Mouse (Mus musculus) heart, embryonic 10.5 days (tissue): ENCODE measurements at regions not wholly inside any gene's neighbourhood (a gene's known extent, or its start where the extent isn't known, plus 50 kb on each side); places are given as distances from the start of the nearest gene placed in this dataset.

ENCODE experiments used
- DNase-seq: peaks from one replicate; pipeline ENCODE4 v3.0.0-alpha.2; 2017; ENCODE audit warnings: low spot score
- H3K27ac ChIP-seq: fragments of 300-500 bp; sonication (generic); 2 replicates; pipeline ENCODE4 v1.5.1; 2016; ENCODE audit warnings: mild to moderate bottlenecking
- H3K27me3 ChIP-seq: fragments of 300-500 bp; sonication (generic); 2 replicates; pipeline ENCODE4 v1.6.1; 2016; ENCODE audit warnings: mild to moderate bottlenecking; ENCODE audit not compliant: poor library complexity, insufficient read depth, severe bottlenecking
- H3K36me3 ChIP-seq: fragments of 300-500 bp; sonication (generic); 2 replicates; pipeline ENCODE4 v1.6.1; 2016; ENCODE audit warnings: mild to moderate bottlenecking, moderate library complexity
- H3K4me1 ChIP-seq: fragments of 300-500 bp; sonication (generic); 2 replicates; pipeline ENCODE4 v1.6.1; 2016; ENCODE audit warnings: mild to moderate bottlenecking
- H3K4me3 ChIP-seq: fragments of 300-500 bp; sonication (generic); 2 replicates; pipeline ENCODE4 v1.5.1; 2016; ENCODE audit warnings: mild to moderate bottlenecking, moderate library complexity
- H3K9me3 ChIP-seq: fragments of 300-500 bp; sonication (generic); 2 replicates; pipeline ENCODE4 v1.6.1; 2016; ENCODE audit warnings: mild to moderate bottlenecking, moderate library complexity
- WGBS: fragments of 180-500 bp; shearing (Covaris S2); methylation state at CpG from one replicate; pipeline ENCODE4 v1.1.7; 2016; 5-methylcytosine and 5-hydroxymethylcytosine counted together

DNA sequence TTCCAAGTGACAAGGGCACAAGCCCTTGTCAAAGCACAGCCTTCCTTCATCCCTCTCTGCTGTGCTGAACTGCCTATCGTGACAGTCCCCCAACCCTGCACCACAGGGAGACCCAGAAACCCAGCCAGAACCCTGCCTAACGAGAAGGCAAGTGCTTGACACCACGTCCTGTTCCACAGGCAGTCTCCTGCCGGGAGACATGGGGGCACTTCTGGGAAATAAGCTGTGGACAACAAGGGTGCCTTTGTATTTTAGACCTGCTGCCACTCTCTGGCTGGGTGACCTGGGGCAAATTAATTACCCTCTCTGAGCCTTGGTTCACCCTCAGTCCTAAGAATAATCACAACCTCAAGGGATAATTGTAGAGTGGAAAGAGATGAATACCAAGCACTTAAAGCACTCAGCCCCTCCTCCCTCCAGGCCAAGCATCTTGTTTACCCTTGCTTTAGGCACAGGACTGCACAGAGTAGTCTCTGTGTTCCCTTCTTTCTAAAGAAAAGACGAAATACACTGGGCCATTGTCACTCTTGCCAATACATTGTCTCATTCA, 177.6 kb downstream of the Tle3 start:
- Histone ChIP-seq H3K4me3 (no peak overlapping the region), H3K36me3 (no peaks in the 10 kb centered on the region), H3K9me3 (no peaks in the 10 kb centered on the region), H3K4me1 (peaks cover 9% of the 10 kb centered on the region; the same call in 1 of the 2 replicates), H3K27ac (no peak overlapping the region), H3K27me3 (peaks cover 8% of the 10 kb centered on the region; the same call in 1 of the 2 replicates)
- no peak for DNase-seq
- 43% methylated on average over 5 of the region's 5 CpGs for WGBS

DNA sequence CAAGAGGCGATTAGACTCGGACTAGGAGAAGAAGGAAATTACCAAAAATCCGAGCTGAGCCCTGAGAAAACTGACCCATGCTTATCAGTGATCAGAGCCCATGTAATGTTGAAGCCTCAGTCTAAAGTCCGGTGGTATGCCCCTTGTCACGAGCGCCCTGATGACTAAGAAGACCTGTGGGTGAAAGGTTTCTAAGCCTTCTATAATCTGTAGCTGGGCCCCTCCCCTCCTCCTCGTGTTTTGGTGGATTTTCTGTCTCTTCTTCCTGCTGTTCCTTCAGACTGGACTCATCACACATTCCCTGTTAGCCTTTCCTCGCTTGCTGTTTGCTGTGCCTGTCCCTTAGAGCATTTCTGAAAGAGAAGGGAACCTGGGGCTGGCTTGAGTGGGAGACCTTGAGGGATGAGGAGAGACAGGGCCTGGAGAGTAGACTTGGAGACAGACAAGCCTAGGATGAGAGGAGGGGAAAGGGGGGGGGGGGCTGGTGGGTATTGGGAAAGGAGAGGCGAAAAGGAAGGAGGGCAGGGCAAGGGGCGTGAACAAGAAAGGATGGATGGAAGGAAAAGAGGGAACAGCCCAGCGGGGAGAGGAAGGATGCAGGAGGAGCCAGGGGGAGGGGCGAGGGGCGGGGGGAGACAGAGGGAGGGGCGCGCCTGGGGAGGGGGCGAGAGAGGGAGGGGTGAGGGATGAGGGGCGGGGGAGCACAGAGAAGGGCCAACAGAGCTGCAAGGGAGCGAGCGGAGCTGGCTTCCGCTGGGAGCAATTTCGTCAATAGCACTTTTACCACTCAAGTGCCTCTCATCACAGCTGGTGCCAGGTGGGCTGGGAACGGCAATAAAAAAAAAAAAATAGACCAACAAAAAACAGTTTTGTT, 165.4 kb downstream of the Tle3 start:
- DNase-seq, result no peak
- Histone ChIP-seq H3K36me3 (no peaks in the 10 kb centered on the region), H3K4me1 (peaks cover 9% of the 10 kb centered on the region), H3K27me3 (peaks cover 21% of the 10 kb centered on the region; the same call in 1 of the 2 replicates), H3K27ac (no peak overlapping the region), H3K4me3 (peak overlapping the region; percentile 27), H3K9me3 (no peaks in the 10 kb centered on the region)
- WGBS, result 11% methylated on average over 16 of the region's 22 CpGs

DNA sequence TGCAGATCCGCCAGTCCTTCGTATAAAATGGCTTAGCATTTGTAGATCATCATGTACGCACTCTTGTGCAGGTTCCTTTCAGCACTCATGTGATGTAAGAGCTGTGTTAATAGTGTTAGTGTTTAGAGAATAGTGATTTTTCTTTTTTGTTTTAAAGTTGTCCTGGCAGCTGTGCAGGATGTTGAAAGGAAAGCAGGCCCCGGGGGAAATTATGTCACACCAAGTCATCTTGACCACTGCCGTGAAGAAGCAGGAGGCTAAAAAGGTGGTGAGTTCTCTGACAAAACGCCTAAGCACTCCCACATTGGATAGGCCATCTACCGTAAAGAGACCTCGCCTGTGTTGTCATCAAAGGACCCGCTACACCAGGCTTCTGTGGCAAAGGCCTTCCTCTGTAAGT, 161.1 kb downstream of the Tle3 start:
- H3K4me1 ChIP-seq, result peaks cover 18% of the 10 kb centered on the region
- H3K4me3 ChIP-seq, result no peak overlapping the region
- H3K36me3 ChIP-seq, result no peaks in the 10 kb centered on the region
- WGBS, result 76% methylated on average over 9 of the region's 9 CpGs
- H3K9me3 ChIP-seq, result no peaks in the 10 kb centered on the region
- H3K27me3 ChIP-seq, result peaks cover 28% of the 10 kb centered on the region; the same call in 1 of the 2 replicates
- H3K27ac ChIP-seq, result no peak overlapping the region
- no peak for DNase-seq

DNA sequence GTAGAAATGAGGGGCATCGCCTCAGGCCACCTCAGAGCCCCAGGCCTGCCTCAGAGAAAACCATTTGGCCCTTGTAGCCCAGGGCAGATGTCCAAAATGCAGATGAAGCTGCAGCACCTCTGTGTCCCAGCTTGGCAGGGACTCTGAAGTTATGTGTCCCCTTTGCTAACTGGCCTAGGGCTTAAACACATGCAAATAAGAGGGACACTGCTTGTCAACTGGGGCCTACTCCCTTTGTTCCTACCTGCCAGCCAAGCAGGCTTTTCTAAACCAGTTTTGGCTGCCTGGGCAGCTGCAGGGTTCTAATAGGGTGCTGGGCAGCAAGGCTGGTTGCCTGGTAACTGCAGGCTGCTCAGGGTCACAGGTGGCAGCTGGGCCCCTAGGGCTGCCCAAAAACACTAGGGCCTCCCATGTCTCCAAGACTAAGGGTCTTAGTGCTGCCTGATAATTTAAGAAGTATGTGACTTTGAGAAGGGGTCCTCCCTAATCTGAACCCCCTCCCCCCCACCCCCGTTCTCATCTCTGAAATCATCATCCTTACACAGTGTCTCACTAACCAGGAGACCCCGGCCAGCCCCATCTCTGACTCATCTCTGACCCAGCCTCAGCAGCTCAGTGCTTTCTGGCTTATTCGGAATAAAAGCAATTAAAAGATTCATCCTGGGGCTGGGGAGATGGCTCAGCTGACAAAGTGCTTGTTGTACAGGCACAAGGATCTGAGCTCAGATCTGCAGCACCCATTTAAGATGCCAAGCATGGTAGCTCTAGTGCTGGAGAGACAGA, 158.3 kb downstream of the Tle3 start:
- Histone ChIP-seq H3K27me3 (peaks cover 20% of the 10 kb centered on the region; the same call in 1 of the 2 replicates), H3K9me3 (no peaks in the 10 kb centered on the region), H3K4me1 (peaks cover 14% of the 10 kb centered on the region), H3K4me3 (no peak overlapping the region), H3K27ac (no peak overlapping the region), H3K36me3 (no peaks in the 10 kb centered on the region)
- 71% methylated on average over 4 of the region's 4 CpGs for WGBS
- DNase-seq, result no peak

DNA sequence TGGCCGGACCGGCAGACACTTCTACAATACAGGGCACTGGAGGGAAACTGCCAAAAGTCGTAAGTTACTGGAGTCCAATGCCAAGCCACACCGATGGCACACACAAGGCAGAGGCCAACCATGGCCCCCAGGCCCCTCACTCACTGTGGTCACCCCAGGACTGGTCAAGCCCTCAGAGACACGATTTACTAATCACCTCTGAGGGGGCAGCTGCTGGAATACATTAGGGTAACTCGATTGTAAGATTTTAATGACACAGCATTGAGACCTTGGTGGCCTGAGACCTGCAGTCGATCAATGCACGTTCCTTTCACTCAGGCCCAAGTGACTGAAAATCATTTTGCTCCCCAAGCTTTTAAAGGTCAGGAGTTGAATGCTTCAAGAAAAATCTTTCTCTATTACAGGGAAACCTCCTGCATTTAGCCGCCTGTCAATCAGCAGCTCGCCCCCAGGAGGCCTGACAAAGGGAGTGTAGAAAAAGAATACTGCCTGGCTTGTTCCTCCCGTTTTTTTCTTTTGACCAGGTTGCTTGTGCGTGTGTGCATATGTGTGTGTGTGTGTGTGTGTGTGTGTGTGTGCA, 156.2 kb downstream of the Tle3 start:
- Histone ChIP-seq H3K27ac (no peak overlapping the region), H3K27me3 (peaks cover 10% of the 10 kb centered on the region; the same call in 1 of the 2 replicates), H3K4me3 (no peak overlapping the region), H3K4me1 (peaks cover 14% of the 10 kb centered on the region), H3K36me3 (no peaks in the 10 kb centered on the region), H3K9me3 (no peaks in the 10 kb centered on the region)
- DNase-seq, result no peak
- WGBS, result 67% methylated on average over 12 of the region's 12 CpGs

DNA sequence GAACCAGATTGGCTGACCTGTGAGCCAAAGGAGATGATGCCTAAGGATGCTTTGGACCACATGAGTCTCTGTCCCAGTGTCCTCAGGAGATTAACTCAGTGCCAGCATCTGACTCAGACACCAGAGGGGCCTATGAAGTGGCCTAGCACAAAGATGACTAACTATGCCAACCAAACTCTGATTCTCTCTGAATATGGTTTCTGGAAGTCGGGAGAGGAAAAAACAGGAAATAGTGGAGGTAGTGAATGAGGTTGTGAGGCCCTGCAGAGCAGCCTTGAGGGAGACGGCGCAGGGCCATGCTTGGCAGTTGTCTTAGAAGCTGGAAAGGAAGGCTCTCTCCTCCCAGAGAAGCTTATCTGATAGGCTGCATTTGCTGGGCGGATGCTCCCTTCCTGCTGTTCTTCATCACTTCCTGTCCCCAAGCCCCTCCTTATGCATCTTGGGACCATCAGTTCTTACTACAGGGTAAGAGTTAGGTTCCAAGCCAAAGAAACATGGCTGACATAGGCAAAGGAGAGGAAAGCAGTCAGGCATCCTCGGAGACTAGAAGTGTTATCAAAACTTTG, 155.4 kb downstream of the Tle3 start:
- H3K4me3 ChIP-seq, result no peak overlapping the region
- no peak overlapping the region for H3K27ac ChIP-seq
- H3K36me3 ChIP-seq, result no peaks in the 10 kb centered on the region
- DNase-seq, result no peak
- no peaks in the 10 kb centered on the region for H3K9me3 ChIP-seq
- H3K4me1 ChIP-seq, result peaks cover 14% of the 10 kb centered on the region
- 50% methylated on average over 5 of the region's 5 CpGs for WGBS
- peaks cover 10% of the 10 kb centered on the region; the same call in 1 of the 2 replicates for H3K27me3 ChIP-seq

DNA sequence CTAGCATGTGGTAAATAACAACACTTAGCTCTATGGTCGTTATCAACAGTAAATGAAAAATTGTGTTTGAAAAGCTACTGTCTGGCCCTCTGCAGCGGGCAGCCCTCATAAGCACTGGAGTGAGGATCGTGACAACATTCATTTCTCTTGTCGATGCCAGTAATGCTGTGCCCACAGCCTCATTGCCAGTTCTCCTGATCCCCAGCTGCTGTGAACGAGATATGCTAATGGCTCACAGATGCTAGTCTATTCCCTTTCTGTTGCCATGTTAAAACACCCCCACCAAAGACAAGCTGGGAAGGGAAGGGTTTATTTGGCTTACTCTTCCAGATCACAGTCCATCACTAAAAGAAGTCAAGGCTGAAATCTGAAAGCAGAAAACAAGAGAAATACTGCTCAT, 148.0 kb downstream of the Tle3 start:
- no peak overlapping the region for H3K4me3 ChIP-seq
- no peak for DNase-seq
- H3K27ac ChIP-seq, result no peak overlapping the region
- 81% methylated on average over 5 of the region's 5 CpGs for WGBS
- no peaks in the 10 kb centered on the region for H3K36me3 ChIP-seq
- H3K9me3 ChIP-seq, result no peaks in the 10 kb centered on the region; the same call in 1 of the 2 replicates
- H3K4me1 ChIP-seq, result 0 out of 2 replicates have a peak, but pooled peaks cover 11% of the 10 kb centered on the region
- H3K27me3 ChIP-seq, result peaks cover 14% of the 10 kb centered on the region; the same call in 1 of the 2 replicates

DNA sequence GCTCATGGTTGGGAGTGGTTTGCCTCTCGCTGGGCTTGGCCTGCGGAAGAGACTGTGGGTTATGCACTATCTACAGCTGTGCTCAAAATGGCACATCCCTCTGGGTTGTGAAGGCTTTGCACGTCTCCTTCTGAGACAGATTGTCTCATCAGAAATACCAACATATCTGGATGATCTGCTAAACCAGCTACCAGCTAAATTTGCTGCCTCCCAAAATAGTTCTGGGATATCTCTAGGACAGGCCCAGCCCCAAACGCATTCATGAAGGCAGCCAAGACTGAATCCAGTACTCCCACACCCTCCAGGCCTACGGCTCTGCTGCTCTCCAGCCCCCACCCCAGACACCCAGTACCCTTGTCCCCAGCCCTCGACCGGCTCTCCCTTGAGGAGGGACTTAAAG, 145.7 kb downstream of the Tle3 start:
- Histone ChIP-seq H3K36me3 (no peaks in the 10 kb centered on the region), H3K27ac (no peak overlapping the region; the same call in 1 of the 2 replicates), H3K9me3 (no peaks in the 10 kb centered on the region; the same call in 1 of the 2 replicates), H3K4me3 (no peak overlapping the region), H3K4me1 (0 out of 2 replicates have a peak, but pooled peaks cover 11% of the 10 kb centered on the region), H3K27me3 (peaks cover 21% of the 10 kb centered on the region)
- WGBS, result 52% methylated on average over 7 of the region's 7 CpGs
- no peak for DNase-seq

DNA sequence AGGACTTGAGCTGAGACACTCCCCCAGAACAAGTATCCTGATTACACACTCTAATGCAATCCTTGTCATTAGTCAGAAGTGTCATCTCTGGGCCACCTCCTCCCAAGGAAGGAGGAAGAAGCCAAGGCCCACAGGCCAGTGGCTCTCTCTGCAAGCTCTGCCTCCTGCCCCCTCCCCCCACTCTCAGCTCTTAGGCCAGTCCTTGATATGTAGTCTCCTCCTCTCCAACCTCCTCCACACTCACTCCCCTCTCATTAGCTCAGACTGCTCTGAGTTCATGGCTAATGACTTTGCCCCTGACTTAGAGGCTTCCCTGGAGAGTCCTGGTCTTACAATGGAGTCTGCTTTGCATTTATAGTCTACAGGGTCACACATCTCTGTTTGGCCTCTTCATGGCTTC, 139.3 kb downstream of the Tle3 start:
- no peaks in the 10 kb centered on the region for H3K36me3 ChIP-seq
- no peak overlapping the region for H3K27ac ChIP-seq
- peaks cover 16% of the 10 kb centered on the region for H3K4me1 ChIP-seq
- no peak for DNase-seq
- H3K4me3 ChIP-seq, result no peak overlapping the region
- H3K27me3 ChIP-seq, result peaks cover 73% of the 10 kb centered on the region
- H3K9me3 ChIP-seq, result no peaks in the 10 kb centered on the region

DNA sequence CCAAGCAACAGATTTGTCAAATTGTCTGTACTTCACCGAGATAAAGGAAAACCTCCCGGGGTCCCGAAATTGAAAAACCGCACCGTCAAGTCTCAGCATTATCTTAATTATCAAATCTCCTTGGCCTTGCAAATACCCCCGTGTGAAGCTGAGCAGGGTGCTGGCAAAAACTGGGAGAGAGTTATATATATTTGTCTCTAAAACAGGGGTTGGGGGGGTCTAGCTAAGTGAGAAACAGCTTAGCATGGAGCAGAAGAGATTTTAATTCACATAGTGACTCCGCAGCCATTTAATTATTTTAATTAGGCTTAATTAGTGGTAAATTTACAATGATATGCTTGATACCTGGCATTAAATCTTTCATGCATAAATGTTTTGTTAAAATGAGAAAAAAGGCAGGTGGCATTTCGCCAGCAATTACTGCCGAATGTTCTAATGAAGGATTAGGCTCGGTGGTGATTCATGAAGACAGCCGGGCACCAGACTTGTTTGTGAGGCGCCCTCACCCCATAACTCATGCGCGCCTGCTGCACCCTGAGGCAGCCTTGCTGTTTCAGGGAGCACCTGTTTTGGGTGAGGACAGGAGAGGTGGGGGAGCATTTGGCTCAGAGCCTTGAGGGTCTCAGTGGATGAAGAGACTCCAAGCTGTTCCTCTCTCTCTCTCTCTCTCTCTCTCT, 138.2 kb downstream of the Tle3 start:
- Histone ChIP-seq H3K36me3 (no peaks in the 10 kb centered on the region), H3K4me1 (peaks cover 16% of the 10 kb centered on the region), H3K9me3 (no peaks in the 10 kb centered on the region), H3K27me3 (peaks cover 63% of the 10 kb centered on the region), H3K4me3 (no peak overlapping the region), H3K27ac (no peak overlapping the region)
- WGBS, result 32% methylated on average over 14 of the region's 14 CpGs
- no peak for DNase-seq

DNA sequence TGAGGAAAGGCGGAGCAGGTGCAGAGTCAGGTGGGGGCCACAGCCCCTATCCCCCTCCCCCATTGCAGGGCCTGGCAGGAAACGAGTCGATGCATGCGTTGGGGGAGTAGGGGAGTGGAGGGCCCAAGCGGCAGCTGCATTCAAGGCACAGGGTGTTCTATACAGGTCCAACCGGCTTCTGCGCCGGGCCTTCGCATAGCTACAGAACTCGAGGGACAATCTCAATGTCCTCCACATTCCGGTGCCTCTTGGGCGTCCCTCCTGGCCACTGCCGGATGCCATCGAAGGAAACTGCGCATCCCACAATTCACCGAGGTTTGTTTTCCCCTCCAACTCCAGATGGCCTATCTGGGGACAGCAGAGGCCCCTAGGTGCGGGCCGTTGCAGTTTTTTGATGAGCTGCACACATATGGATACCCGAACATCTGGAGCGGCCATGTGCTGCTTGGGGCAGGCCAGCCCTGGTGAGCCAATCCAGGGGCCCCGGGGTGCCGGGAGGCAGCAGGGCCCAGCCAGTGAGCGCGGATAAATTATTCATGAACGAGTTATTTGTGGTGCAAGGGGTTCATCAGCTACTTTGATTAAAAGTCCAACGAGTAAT, 137.5 kb downstream of the Tle3 start:
- 12% methylated on average over 26 of the region's 26 CpGs for WGBS
- H3K36me3 ChIP-seq, result no peaks in the 10 kb centered on the region
- H3K4me1 ChIP-seq, result peaks cover 16% of the 10 kb centered on the region
- no peak for DNase-seq
- no peak overlapping the region for H3K27ac ChIP-seq
- H3K27me3 ChIP-seq, result peaks cover 61% of the 10 kb centered on the region
- H3K9me3 ChIP-seq, result no peaks in the 10 kb centered on the region
- H3K4me3 ChIP-seq, result peak overlapping the region; percentile 13; the same call in 1 of the 2 replicates

DNA sequence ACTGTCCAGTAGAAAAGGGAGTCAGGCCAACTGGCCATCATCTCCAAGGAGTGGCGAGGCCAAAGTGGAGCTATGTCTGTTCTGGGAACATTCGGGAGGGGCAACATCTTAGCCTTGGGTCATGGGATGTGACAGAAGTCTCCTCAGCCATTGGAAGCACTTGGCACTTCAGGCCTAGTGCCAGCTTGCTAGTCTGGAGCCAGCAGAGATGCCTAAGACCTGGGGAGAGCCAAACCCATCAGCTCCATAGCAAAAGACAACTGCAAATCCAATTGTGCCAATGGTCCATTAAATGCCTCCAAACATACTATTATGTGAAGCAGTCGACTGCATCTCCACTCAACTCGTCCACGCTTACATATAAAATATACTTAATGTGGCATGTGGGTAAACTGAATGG, 136.9 kb downstream of the Tle3 start:
- H3K4me1 ChIP-seq, result peaks cover 16% of the 10 kb centered on the region
- DNase-seq, result no peak
- no peaks in the 10 kb centered on the region for H3K36me3 ChIP-seq
- H3K9me3 ChIP-seq, result no peaks in the 10 kb centered on the region
- WGBS, result 75% methylated on average over 5 of the region's 5 CpGs
- H3K27ac ChIP-seq, result no peak overlapping the region
- no peak overlapping the region for H3K4me3 ChIP-seq
- peaks cover 61% of the 10 kb centered on the region for H3K27me3 ChIP-seq
